22 mouse cellular contexts compared by ENCODE assay signal in the genomic region with DNA sequence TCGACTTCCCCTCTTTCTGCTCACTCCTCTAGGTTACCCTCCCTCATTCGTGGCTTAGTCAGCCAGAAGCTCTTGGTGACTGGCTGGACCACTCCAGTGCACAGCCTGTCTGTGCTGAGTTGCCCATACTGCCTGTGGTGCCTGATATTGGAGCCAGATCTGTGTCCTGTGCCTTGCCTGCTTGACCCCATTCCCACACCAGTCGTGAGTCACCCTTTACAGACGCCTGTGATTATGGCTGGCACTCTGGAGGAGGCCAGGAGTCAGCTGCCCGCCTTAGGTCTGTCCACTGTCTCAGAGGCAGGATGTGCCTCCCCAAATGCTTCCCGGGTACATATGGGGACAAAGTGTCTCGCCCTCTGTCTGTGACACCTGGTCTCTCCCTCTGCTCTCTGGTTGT. TPM values are rescaled to one million over a fixed set of nuclear protein-coding genes. Genes with fewer than 3 reads are reported as not detected.
DNase-seq lines count a peak whose midpoint lies in the region; ATAC-seq and TF ChIP-seq lines count a peak whose summit lies in the region.
"Had no signal": no experiment of that assay in that cellular context is flagged by ENCODE, and none has a peak within 500 bp of the region (broad histone marks: within the 10 kb centered on the region; RNA-seq: fewer than 3 reads in every experiment).

No protein-coding gene starts in this region.

- 45% methylated on average over 7 of the region's 7 CpGs for WGBS in kidney, embryonic 14.5 days
- 57% methylated on average over 7 of the region's 7 CpGs for WGBS in kidney, adult 2 months

- TF ChIP-seq CTCF in kidney, adult 2 months (conservative IDR thresholded peaks at IDR 0.05; ENCODE audit: insufficient read depth, insufficient read length, low read depth, low read length) = no peak

- TF ChIP-seq POLR2A in kidney, adult 2 months (IDR thresholded peaks at IDR 0.05; ENCODE audit: low read depth, low read length) = no peak

- no peak overlapping the region for H3K4me3 ChIP-seq in kidney, embryonic 14.5 days (ENCODE audit: low read length)
- H3K4me3 ChIP-seq in kidney, adult 2 months (ENCODE audit: insufficient read depth, low read depth, low read length) = no peak overlapping the region
- H3K4me3 ChIP-seq: embryonic facial prominence, embryonic 15.5 days; forebrain, embryonic 15.5 days; hindbrain, embryonic 12.5 days; midbrain, embryonic 10.5 days; myocyte had no signal

- H3K27me3 ChIP-seq in kidney, embryonic 14.5 days (ENCODE audit: control insufficient read depth, insufficient read depth, low read length) = no peaks in the 10 kb centered on the region
- H3K27me3 ChIP-seq in kidney, adult 2 months (replicated peaks; ENCODE audit: control insufficient read depth, insufficient read depth, low read length) = no peaks in the 10 kb centered on the region
- H3K27me3 ChIP-seq: embryonic facial prominence, embryonic 15.5 days; forebrain, embryonic 15.5 days; hindbrain, embryonic 12.5 days had no signal

- H3K36me3 ChIP-seq in kidney, embryonic 14.5 days (ENCODE audit: control insufficient read depth, insufficient read depth, low read length) = no peaks in the 10 kb centered on the region
- H3K36me3 ChIP-seq in kidney, adult 2 months (ENCODE audit: control insufficient read depth, insufficient read depth, low read length) = no peaks in the 10 kb centered on the region
- H3K36me3 ChIP-seq: embryonic facial prominence, embryonic 15.5 days; forebrain, embryonic 15.5 days; hindbrain, embryonic 12.5 days; midbrain, embryonic 10.5 days had no signal

- 0 out of 2 replicates have a peak, but pooled peaks have one; percentile 2 for ATAC-seq in kidney, embryonic 14.5 days (ENCODE audit: low FRiP score, low TSS enrichment)
- ATAC-seq: forebrain, embryonic 15.5 days; midbrain, embryonic 16.5 days had no signal

- no peak overlapping the region for H3K27ac ChIP-seq in kidney, embryonic 14.5 days (ENCODE audit: low read depth, low read length)
- no peak overlapping the region for H3K27ac ChIP-seq in kidney, adult 2 months (ENCODE audit: insufficient read depth, low read depth, low read length)
- H3K27ac ChIP-seq: embryonic facial prominence, embryonic 15.5 days; forebrain, embryonic 15.5 days; hindbrain, embryonic 12.5 days had no signal

- H3K9me3 ChIP-seq in kidney, embryonic 14.5 days (ENCODE audit: control insufficient read depth, low read length) = no peaks in the 10 kb centered on the region
- H3K9me3 ChIP-seq: embryonic facial prominence, embryonic 15.5 days; forebrain, embryonic 15.5 days; hindbrain, embryonic 12.5 days; midbrain, embryonic 10.5 days had no signal

- no peak overlapping the region for H3K4me2 ChIP-seq in kidney, embryonic 14.5 days (replicated peaks; ENCODE audit: low read depth, low read length)
- H3K4me2 ChIP-seq: embryonic facial prominence, embryonic 15.5 days; forebrain, embryonic 15.5 days; hindbrain, embryonic 12.5 days had no signal

- H3K4me1 ChIP-seq in kidney, embryonic 14.5 days (ENCODE audit: control insufficient read depth, insufficient read depth, low read length) = no peaks in the 10 kb centered on the region
- H3K4me1 ChIP-seq in kidney, adult 2 months (ENCODE audit: control insufficient read depth, insufficient read depth, low read length) = no peaks in the 10 kb centered on the region
- H3K4me1 ChIP-seq: embryonic facial prominence, embryonic 15.5 days had no signal

- H3K9ac ChIP-seq in kidney, embryonic 14.5 days (ENCODE audit: low read depth, low read length) = no peak overlapping the region
- H3K9ac ChIP-seq: embryonic facial prominence, embryonic 15.5 days; forebrain, embryonic 15.5 days; hindbrain, embryonic 12.5 days had no signal

- DNase-seq in adrenal gland, adult 2 months = peak; percentile 35
- no peak for DNase-seq in adrenal gland, adult 8-10 months
- no peak for DNase-seq in kidney, adult 2 months
- DNase-seq in 3T3-L1 (ENCODE audit: low read depth, low spot score) = peak; percentile 33
- peak; percentile 49 for DNase-seq in fibroblast of lung, adult 2 months (ENCODE audit: low read depth)
- no peak for DNase-seq in cerebellum, adult 9-11 months
- DNase-seq in ovary, postnatal 10 days (ENCODE audit: low spot score) = no peak
- DNase-seq: adrenal gland, postnatal 25 days; cerebellum, adult 9-10 months; gastrocnemius, postnatal 14 days; heart, postnatal 14 days; kidney, adult 18-20 months; kidney, postnatal 14 days; lung, adult 18-20 months; lung, postnatal 4 days had no signal

RNA-seq across cellular contexts. Expression of gene Tspan18, which starts 17.0 kb away (rescaled TPM):
- 10 to 100 TPM; 48.1 to 57.7 TPM for total RNA-seq in adrenal gland, adult 2 months (2021)
- polyA plus RNA-seq in adrenal gland, adult 2 months (2012; rRNA removed) = 156 and 192 TPM in 2 replicates
- 10 to 100 TPM; 39.5 to 48.5 (median 45.8) TPM for total RNA-seq in adrenal gland, adult 8-10 months (2022)
- 40.8 and 49.2 TPM in 2 replicates for polyA plus RNA-seq in kidney, embryonic 14.5 days (2014; fragmentation: Nextera tagmentation; extraction: Ambion mirVana)
- 18.9 and 20.9 TPM in 2 replicates for polyA plus RNA-seq in kidney, adult 2 months (2012; rRNA removed)

Comparison
In these comparisons a context has a peak if more than half of its experiments do, and no peak if none do; other contexts are left out.
1. DNase-seq: peak in adrenal gland, adult 2 months (single experiment), 3T3-L1 (single experiment) and fibroblast of lung, adult 2 months (single experiment); none in adrenal gland, adult 8-10 months (single experiment), kidney, adult 2 months (single experiment), cerebellum, adult 9-11 months (single experiment) and ovary, postnatal 10 days (single experiment).